Mouse (Mus musculus) right cerebral cortex, postnatal 10 days (tissue): ENCODE measurements around the gene Gm49721.
A peak's percentile ranks its signal among the peaks of the same experiment; 100 is the strongest.
"Not testable (repeated sequence)": the region's sequence is repeated elsewhere in the genome, so short reads cannot be mapped to it uniquely, and the experiment has no call there.

ENCODE experiments used
- DNase-seq, 2 experiments: peaks; one replicate each; pipeline ENCODE4 v3.0.0; 2021; ENCODE audit warnings: low spot score in 2 of 2

Gm49721 gene

GRCm38 (mm10) chr17:6978287-6979248, at the start of gene Gm49721:
TSS of gene Gm49721 (plus strand) at chr17:6978904.
- peak; percentile 57 to 63 for DNase-seq

- DNase-seq, result not testable (repeated sequence)
Measured at GRCm38 (mm10) chr17:6931625-6932024, 47.1 kb upstream of the Gm49721 start.

- not testable (repeated sequence) for DNase-seq
Measured at GRCm38 (mm10) chr17:6942560-6942959, 36.1 kb upstream of the Gm49721 start.

GRCm38 (mm10) chr17:6947637-6947983, 31.1 kb upstream of the Gm49721 start:
- not testable (repeated sequence) for DNase-seq

- peak; percentile 92 to 94 for DNase-seq
Measured at GRCm38 (mm10) chr17:6947984-6948768, 30.5 kb upstream of the Gm49721 start, which contains the start of gene Rsph3b. TSS of gene Rsph3b (minus strand) at chr17:6948682.

- DNase-seq, result not testable (repeated sequence)
Measured at GRCm38 (mm10) chr17:6948769-6949228, 29.9 kb upstream of the Gm49721 start.

GRCm38 (mm10) chr17:6958881-6959280, 19.8 kb upstream of the Gm49721 start:
- not testable (repeated sequence) for DNase-seq

- DNase-seq, result not testable (repeated sequence)
Measured at GRCm38 (mm10) chr17:6959543-6960259, 19.0 kb upstream of the Gm49721 start.

GRCm38 (mm10) chr17:6960349-6960748, 18.4 kb upstream of the Gm49721 start:
- DNase-seq, result not testable (repeated sequence)

GRCm38 (mm10) chr17:6960776-6961175, 17.9 kb upstream of the Gm49721 start, which contains the start of gene Tagap1:
TSS of gene Tagap1 (minus strand) at chr17:6961156.
- peak; percentile 29 to 48 for DNase-seq

GRCm38 (mm10) chr17:6961181-6962000, 17.3 kb upstream of the Gm49721 start:
- DNase-seq, result not testable (repeated sequence)

- DNase-seq, result not testable (repeated sequence)
Measured at GRCm38 (mm10) chr17:6962339-6962738, 16.4 kb upstream of the Gm49721 start.

- not testable (repeated sequence) for DNase-seq
Measured at GRCm38 (mm10) chr17:6962936-6963335, 15.8 kb upstream of the Gm49721 start.

- not testable (repeated sequence) for DNase-seq
Measured at GRCm38 (mm10) chr17:6965364-6965763, 13.3 kb upstream of the Gm49721 start.

- DNase-seq, result not testable (repeated sequence)
Measured at GRCm38 (mm10) chr17:6967673-6968072, 11.0 kb upstream of the Gm49721 start.

GRCm38 (mm10) chr17:6970334-6970733, 8.4 kb upstream of the Gm49721 start, which contains the start of gene Rnaset2b:
TSS of gene Rnaset2b (plus strand) at chr17:6970634.
- DNase-seq, result not testable (repeated sequence)

- not testable (repeated sequence) for DNase-seq
Measured at GRCm38 (mm10) chr17:6971238-6971637, 7.5 kb upstream of the Gm49721 start.

GRCm38 (mm10) chr17:6972836-6973396, 5.8 kb upstream of the Gm49721 start:
- DNase-seq, result not testable (repeated sequence)

GRCm38 (mm10) chr17:6974985-6975384, 3.7 kb upstream of the Gm49721 start:
- DNase-seq, result not testable (repeated sequence)

GRCm38 (mm10) chr17:6979380-6979779, 676 bp downstream of the Gm49721 start:
- not testable (repeated sequence) for DNase-seq
